Mouse (Mus musculus) splenic B cell, adult 2 months (primary cell): ENCODE measurements around the gene 2010300C02Rik.
"Not testable (repeated sequence)": the region's sequence is repeated elsewhere in the genome, so short reads cannot be mapped to it uniquely, and the experiment has no call there.

Source experiments
- DNase-seq: peaks from one replicate; pipeline ENCODE4 v3.0.0-alpha.2; 2011; ENCODE audit warnings: low read depth, low spot score
- H3K27me3 ChIP-seq: 2 replicates; pipeline ENCODE4 v1.6.1; 2012; ENCODE audit warnings: mild to moderate bottlenecking, low read length, moderate library complexity, mixed read lengths; ENCODE audit not compliant: control insufficient read depth, poor library complexity, insufficient read depth, severe bottlenecking
- H3K36me3 ChIP-seq: 2 replicates; pipeline ENCODE4 v1.6.1; 2012; ENCODE audit warnings: mild to moderate bottlenecking, low read length, moderate library complexity, mixed read lengths; ENCODE audit not compliant: control insufficient read depth, poor library complexity, insufficient read depth, severe bottlenecking

2010300C02Rik gene

DNA sequence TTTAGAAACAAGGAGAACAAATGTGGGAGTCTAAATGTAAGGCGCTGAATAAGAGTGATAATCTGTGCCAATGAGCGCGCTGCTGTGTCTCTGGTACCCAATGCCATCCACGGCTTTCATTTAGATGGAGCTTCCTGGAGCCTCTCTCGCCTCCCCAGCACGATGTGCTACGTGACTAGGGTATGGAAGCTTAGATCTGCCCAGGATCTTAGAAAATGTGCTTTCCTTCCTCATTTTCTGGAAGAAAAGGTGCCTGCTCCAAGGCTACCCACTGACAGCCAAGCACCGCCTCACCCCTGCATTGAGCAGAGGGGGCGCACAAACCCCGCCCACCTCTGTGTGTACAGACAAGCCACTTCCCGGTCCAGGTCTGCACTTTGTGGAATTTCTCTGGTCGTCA lies 6.0 kb upstream of the 2010300C02Rik start:
- no peaks in the 10 kb centered on the region for H3K27me3 ChIP-seq
- no peak for DNase-seq
- H3K36me3 ChIP-seq, result no peaks in the 10 kb centered on the region

- H3K36me3 ChIP-seq, result no peaks in the 10 kb centered on the region
- no peak for DNase-seq
- no peaks in the 10 kb centered on the region for H3K27me3 ChIP-seq
These were observed 1.2 kb upstream of the 2010300C02Rik start for GRCm38 (mm10) chr1:37721092-37721491.

DNA sequence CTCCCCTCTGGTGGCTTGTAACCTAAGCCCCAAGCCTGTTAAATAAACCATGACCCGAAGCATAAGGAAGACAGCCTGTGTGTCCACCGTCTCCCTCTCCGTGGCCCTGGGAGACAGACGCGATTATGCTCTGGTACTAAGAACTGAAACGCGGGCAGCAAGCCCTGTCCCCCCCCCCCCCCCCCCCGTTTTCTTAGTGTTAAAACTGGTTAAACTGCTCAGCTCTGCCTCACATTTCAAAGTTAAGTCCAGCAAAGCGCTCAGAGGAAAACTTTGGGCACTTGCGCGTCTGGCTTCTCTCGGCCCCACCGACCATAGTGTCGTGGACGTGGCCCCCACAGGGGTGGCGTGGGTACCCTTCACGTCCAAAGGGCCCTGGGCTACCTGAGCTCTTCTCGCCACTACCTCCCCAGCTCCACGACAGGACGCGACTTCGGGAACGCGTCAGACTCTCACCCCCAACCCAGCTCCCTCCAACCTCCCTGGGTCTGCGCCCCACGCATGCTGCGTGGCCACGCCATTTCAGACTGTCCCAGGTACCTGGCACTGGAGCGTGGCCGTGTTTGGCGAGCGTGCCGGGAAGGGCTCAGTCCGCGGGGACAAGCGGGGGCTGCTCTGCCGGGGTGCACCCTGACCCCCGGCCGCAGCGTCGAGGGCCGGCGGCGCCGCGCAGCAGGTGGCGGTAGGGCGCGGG lies 708 bp downstream of the 2010300C02Rik start:
- no peaks in the 10 kb centered on the region for H3K27me3 ChIP-seq
- no peak for DNase-seq
- no peaks in the 10 kb centered on the region for H3K36me3 ChIP-seq

- Histone ChIP-seq H3K27me3 (no peaks in the 10 kb centered on the region), H3K36me3 (no peaks in the 10 kb centered on the region)
- no peak for DNase-seq
These were observed 1.4 kb downstream of the 2010300C02Rik start for GRCm38 (mm10) chr1:37718516-37718915.

DNA sequence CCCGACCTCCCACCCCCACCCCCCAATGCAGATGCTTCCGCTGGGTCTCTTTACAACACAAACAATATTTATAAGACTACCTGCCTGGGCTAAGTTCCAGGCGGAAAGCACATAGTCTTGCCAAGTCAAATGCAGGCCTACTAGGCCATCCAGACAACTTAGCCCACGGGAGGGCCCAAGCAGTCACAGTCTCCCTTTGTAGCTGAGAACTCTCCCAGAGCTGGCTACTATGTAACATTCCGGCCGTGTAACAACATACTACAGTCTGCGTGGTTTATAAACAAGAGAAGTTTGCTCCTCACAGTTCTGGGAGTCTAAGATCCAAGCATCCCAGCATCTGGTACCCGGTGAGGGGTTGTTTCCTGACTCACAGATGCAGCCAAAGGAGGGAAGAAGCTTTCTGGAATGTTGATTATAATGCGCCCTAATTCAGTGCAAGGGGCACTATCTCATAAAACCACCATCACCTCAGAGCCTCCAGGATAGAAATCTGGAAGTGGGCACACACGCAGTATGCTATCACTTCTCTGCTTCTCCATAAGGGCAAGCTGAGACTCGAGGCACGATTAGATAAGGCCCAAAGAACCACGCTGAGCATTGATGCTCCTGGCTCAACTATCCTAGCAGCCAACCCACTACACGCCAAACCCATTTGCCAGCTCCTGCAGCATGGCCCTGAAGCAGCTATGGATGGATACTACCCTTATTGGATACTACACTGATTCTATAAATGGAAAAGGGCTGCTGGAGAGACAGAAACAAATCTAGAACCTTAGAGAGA lies 2.3 kb downstream of the 2010300C02Rik start:
- Histone ChIP-seq H3K27me3 (no peaks in the 10 kb centered on the region), H3K36me3 (no peaks in the 10 kb centered on the region)
- no peak for DNase-seq

DNA sequence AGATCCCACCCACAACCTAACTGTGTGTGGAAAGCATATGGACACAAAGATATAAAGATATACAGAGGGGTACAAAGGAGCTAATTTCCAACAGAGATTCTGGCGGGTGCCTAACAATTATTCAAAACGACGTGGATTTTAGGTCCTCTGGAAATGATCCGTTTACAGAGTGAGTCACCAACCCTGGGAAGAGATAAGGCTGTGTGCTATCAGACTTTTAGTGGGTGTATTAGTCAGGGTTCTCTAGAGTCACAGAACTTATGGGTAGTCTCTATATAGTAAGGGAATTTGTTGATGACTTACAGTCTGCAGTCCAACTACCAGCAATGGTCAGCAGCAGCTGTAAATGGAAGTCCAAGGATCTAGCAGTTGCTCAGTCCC lies 7.5 kb downstream of the 2010300C02Rik start:
- DNase-seq, H3K36me3 ChIP-seq, H3K27me3 ChIP-seq: not testable (repeated sequence)

- no peak for DNase-seq
- no peaks in the 10 kb centered on the region for H3K36me3 ChIP-seq
- no peaks in the 10 kb centered on the region for H3K27me3 ChIP-seq
These were observed 8.1 kb downstream of the 2010300C02Rik start for GRCm38 (mm10) chr1:37711596-37712356.

GRCm38 (mm10) chr1:37711082-37711481 lies 8.8 kb downstream of the 2010300C02Rik start:
- no peak for DNase-seq
- Histone ChIP-seq H3K27me3 (no peaks in the 10 kb centered on the region), H3K36me3 (no peaks in the 10 kb centered on the region)

GRCm38 (mm10) chr1:37709736-37710135 lies 10.1 kb downstream of the 2010300C02Rik start:
- no peaks in the 10 kb centered on the region for H3K36me3 ChIP-seq
- DNase-seq, result no peak
- no peaks in the 10 kb centered on the region for H3K27me3 ChIP-seq

- H3K36me3 ChIP-seq, result no peaks in the 10 kb centered on the region
- no peaks in the 10 kb centered on the region for H3K27me3 ChIP-seq
- no peak for DNase-seq
These were observed 11.5 kb downstream of the 2010300C02Rik start for GRCm38 (mm10) chr1:37708270-37708955.

GRCm38 (mm10) chr1:37702326-37702725 lies 17.6 kb downstream of the 2010300C02Rik start:
- no peak for DNase-seq
- Histone ChIP-seq H3K36me3 (0 out of 2 replicates have a peak, but pooled peaks cover 1% of the 10 kb centered on the region), H3K27me3 (no peaks in the 10 kb centered on the region)

GRCm38 (mm10) chr1:37698852-37699439 lies 20.9 kb downstream of the 2010300C02Rik start:
- H3K36me3 ChIP-seq, result 0 out of 2 replicates have a peak, but pooled peaks cover 1% of the 10 kb centered on the region
- no peaks in the 10 kb centered on the region for H3K27me3 ChIP-seq
- DNase-seq, result no peak

DNA sequence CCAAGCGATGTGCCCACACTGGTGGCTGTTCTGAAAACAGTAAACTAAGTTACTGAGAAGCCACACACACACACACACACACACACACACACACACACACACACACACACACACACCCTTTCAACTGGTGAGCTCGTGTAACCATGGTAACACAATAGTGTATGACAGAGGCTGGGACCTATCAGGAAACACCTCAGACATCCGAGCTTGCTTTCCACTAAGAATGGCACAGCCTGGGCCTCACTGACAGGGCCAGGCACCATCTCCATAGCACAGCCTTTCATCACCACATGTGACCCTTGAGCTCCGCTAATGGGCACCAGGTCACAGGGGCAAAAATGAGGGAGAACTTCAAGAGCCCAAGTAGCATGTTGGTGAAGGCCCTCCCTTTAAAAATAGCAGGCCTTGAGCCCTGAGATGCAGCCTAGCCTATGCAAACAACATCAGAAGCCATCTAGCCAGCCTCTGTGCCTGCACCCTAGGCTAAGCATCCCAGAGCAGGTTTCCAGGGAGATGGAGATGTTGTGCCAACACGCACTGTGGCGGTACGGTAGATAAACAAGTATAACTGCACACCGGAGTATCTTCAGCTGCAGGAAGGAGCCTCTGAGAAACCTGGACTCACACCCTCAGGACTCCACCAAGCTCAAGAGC lies 21.6 kb downstream of the 2010300C02Rik start:
- Histone ChIP-seq H3K27me3 (no peaks in the 10 kb centered on the region), H3K36me3 (0 out of 2 replicates have a peak, but pooled peaks cover 1% of the 10 kb centered on the region)
- no peak for DNase-seq

GRCm38 (mm10) chr1:37696918-37697317 lies 23.0 kb downstream of the 2010300C02Rik start:
- H3K36me3 ChIP-seq, result 0 out of 2 replicates have a peak, but pooled peaks cover 1% of the 10 kb centered on the region
- no peaks in the 10 kb centered on the region for H3K27me3 ChIP-seq
- no peak for DNase-seq
